Mouse (Mus musculus) bone marrow, adult 2 months (tissue): Measurements from ENCODE around the gene Mybph.

Source experiments
- CTCF ChIP-seq: fragments of 200-500 bp; IDR thresholded peaks from 2 replicates; pipeline ENCODE4 v1.5.1; 2011; ENCODE audit warnings: low read length, control low read depth; ENCODE audit not compliant: control insufficient read depth, insufficient read depth
- POLR2A ChIP-seq: fragments of 200-500 bp; IDR thresholded peaks from 2 replicates; pipeline ENCODE4 v1.6.1; 2011; ENCODE audit warnings: low read depth, mild to moderate bottlenecking, control low read depth, low read length, borderline replicate concordance; ENCODE audit not compliant: control insufficient read depth

- TF ChIP-seq CTCF (no peak), POLR2A (no peak)
Measured at GRCm38 (mm10) chr1:134193674-134194197, 488 bp downstream of the Mybph start.
